Mouse (Mus musculus): ENCODE measurements around the gene Camta1.
A peak's percentile ranks its signal among the peaks of the same experiment; 100 is the strongest.

Gene Camta1

DNA sequence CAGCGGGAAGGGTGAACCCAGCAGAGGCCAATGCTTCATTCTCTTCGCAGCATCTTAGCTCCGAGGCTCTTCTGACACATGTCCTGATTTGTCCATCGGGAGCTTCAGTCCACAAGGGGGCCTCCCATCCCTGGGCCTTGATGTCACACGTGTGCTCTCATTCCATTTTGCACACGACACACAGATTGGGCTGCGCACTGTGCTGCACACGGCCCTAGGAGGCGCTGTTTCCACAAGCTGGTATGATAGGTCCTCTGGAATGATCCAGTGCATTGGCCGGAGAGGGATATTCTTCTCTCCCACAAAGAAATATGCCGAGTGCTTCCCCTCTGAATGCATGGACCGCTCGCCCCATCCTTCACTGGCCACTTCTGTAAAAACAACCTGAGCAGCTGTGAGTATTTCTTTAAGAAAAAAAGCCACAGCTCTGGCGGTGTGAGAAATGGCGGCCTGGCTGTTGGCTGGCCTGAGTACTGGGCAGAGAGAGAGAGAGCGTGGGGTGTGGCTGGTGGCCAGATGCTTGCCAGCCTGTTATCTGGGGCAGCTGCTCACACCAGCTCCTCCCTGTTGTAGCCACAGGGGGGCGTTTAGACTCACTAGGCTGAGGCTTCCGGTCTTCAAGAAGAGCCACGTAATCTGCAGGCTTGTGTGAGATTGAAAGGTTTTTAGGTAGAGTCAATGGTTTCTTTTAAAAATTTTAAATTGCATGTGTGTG, 622.5 kb downstream of the Camta1 start:
- no peak for DNase-seq

DNA sequence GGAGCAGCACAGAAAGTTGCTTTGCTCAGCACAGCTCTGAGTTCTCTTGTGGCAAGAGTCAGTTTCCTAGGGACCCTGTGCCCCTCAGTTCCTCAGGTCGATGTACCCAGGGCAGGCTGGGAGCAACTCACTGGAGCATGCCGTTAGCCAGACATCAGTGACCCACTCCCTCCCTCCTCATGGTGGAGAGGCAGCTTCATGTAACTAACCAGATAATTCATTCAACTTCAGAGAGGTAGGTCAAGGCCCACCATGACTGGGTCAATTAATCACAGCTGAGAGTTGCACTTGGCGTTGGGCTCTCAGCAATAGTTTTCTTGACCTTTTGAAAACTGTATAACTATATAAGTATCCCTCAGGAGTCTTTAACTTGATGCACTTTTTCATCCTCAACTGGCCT, 624.2 kb downstream of the Camta1 start:
- no peak for DNase-seq

DNA sequence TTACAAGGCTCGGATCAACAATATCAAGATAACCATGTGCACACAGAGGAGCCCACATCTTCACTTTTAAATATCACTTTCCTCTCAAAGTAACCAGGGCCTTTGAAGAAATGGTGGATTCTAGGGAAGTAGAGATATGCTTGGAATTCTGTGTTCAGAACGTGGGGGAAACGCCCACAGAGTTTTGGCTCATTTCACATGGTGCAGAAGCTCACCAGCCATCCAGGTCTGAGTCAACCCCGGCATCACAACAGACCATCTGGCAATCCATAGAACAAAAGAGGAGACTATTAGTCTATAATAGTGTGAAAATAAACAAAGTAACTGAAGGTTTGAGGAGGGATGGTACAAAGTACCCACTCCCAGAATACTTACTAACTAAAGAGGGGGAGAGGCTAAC, 626.7 kb downstream of the Camta1 start:
- DNase-seq = no peak

DNA sequence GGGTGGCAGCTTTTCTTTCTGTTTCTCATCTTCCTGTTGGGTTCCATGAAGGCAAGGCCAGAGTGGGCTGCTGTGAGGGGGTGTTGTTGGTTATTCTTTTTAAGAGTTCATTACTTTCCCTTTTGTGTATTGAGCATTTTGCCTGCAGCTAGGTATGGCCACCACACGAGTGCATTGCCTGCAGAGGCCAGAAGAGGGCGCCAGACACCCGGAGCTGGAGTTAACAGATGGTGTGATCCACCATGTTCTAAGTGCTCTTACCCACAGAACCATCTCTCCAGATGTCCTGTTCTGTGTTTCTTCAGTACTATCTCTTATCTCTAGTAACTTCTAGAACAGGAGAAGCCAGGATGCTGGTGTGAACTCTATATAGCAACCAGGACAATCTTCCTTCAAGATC, 629.6 kb downstream of the Camta1 start:
- DNase-seq = no peak

DNA sequence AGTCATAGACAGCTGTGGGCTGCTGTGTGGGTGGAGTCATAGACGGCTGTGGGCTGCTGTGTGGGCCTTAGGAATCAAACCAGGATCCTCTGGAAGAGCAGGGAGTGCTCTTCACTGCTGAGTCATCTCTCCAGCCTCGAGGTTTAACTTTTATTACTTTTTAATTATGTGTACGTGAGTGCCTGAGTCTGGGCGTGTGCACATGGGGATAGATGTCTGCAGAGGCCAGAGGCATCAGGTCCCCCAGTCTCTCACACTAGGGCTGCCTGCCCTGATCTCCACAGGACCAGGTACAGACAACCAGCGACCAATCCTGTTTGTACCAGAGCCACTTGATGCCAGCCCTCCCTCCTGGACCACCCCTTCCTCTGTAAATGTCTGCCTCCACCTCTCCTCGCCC, 632.6 kb downstream of the Camta1 start:
- DNase-seq = no peak

DNA sequence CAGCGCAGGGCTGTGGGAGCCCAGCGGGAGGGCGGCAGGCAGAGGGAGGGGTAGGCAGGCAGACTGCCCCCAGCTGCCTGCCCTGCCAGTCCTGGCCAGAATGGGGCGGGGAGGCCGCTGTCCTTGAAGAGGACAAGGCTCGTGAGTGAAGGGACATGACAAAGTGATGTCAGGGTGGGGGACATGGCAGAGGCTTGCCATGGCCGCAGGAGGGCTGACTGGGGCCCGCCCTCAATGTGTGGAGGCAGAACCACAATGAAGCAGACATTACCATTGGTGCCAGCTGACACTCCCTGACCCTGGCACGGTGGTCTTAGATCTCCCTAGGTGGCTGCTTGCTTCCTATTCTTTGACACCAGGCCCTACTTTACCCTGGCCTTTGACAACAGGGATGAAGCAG, 635.2 kb downstream of the Camta1 start:
- DNase-seq = no peak

DNA sequence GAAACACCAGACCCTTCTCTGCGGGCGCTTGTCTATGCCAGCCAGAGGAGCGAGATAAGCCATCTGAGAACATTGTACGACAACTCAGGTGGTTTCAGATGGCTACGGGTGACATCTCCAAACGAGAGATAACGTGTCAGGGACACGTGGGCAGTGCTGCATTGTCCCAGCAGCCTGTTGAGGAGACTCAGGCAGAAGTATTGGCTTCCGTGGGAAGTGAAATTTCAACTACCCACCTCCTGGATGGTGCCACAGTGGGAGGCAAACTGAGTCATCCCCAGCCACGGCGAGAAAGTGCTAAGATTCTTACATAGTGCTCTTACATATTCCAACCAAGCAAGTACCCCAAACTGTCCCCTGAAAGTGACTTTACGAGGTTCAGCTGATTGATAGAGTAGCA, 637.7 kb downstream of the Camta1 start:
- no peak for DNase-seq

DNA sequence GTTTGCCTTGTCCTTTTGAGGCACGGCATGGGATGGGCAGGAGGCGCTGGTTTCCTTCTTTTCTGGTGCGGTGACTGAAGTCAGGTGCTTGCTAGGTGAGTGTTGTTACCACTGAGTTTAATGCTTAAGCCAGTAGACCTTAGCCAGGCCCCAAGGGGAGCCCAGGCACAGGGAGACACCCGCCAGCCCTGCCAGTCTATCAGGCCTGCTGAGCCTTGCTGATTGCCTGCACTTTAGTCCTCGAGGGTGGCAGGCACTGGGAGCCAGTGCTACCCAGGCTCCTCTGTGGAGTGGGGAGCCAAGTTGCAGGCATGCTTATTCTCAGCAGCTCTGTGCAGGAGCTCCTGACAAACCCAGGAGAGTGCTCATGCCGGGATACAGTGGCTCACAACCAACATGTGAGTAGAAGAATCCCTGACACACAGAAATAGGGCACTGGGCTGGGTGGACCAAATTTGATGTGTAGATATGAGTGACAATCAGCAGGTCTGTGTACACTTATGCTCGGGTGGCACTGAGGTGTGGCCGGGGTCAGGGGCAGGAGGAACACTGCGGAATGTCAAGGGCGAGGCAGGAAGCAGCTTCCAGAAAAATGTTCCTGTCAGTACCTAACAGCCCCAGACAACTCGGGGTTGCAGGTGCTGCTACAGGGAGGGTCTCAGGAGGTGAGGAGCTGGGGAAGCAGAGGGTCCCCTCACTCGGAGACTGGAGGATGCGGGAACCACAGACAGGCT, 638.2 kb downstream of the Camta1 start:
- DNase-seq = no peak

DNA sequence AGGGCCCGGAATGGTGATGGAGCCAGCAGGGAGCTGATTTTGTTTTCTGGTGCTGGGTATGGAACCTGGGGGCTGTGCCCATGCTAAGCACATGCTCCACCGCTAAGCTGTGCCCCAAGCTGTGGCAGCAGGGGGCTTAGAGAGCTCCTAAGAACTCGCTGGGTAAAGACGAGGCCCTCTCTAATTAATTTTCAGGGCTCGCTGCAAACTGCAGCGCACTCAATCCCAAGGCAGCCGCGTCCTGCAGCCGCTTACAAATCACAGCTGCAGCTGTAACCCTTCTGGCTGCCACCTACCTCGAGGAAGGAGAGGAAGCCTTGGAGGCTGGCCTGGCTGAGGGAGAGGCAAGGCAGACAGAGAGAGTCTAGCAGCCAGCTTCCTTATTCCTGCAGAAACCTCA, 639.0 kb downstream of the Camta1 start:
- no peak for DNase-seq

DNA sequence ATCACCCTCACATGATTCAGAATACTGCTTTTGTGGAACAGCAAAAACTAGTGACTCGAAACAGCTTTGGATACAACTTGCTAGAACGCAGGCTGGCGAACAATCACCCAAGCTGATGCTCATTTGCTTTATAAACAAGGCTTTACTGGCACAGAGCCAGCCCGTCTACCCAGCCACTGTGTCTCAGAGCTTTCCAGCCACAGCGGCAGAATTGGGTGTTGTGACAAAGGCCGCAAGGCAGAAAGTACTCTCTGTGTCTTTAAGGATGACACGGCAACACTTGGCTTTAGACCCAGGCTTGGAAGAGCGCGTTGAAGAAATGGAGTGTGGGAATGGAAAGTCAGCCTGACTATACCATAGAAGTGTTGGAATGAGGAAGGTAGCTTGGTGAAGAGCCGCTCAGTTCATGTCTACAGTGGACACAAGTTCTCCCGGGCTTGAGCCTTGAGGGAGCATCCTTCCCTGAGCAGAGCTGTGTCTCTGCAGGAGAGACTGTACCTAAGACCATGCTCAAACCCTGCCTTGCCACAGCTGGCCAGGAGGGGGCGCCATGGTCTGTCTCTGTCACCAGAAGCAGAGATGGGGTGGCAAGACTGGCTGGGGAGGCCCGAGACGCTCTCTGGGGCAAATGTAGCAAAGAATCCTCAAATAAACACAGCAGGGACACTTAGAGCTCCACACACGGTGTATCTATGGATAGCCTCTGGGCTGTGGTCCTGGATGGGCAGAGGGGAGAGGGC, 645.0 kb downstream of the Camta1 start:
- DNase-seq = peak; percentile 18

DNA sequence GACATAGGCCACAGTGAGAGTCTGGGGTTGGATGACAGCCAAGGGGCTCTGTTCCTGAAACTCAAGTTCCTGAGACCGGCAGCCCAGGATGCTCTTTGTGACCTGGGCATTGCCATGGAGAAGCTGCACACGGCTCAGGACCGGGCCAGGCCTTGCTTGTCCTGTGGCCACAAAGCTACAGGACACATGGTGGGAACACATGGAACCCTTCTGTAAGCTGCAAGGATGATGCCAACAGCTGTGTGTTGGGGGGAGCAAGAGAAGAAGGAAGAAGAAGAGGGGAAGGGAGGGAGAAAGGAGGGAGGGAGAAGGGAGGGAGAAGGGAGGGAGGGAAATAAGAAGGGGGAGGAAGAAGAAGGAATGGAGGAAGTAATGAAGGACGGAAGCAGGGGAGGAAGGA, 645.8 kb downstream of the Camta1 start:
- no peak for DNase-seq

DNA sequence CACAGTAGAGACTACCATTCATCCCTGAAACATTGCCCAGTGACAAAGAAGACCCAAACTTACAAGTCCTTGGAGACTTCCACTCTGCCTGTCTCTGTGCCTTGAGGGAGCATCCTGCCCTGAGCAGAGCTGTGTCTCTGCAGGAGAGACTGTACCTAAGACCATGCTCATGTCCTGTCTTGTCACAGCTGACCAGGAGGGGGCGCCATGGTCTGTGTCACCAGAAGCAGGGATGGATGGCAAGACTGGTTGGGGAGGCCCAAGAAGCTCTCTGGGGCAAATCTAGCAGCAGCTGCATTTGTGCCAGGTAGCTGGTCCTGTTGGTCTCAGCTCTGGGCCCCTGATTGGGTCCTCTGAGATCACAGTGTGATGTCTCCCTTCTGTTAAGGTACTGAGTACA, 646.5 kb downstream of the Camta1 start:
- DNase-seq = no peak

DNA sequence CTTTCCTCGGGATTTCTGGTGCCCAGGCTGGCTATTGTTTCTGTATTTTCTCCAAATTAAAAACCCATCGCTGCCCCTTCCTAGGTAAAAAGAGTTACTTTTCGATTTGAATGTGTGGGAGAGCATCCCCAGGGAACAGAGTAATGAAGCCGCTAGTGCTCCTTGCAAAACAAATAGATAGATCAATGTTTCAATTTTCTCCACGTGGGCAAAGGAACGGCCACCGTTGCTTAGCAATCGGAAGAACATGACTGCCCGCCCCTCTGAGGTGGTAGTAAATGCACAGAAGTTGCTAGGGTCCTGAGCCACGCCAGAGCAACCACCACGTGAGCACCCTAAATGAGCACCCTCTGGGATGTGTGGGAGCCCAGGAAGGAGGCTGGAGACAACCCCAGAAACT, 648.2 kb downstream of the Camta1 start:
- DNase-seq = no peak

DNA sequence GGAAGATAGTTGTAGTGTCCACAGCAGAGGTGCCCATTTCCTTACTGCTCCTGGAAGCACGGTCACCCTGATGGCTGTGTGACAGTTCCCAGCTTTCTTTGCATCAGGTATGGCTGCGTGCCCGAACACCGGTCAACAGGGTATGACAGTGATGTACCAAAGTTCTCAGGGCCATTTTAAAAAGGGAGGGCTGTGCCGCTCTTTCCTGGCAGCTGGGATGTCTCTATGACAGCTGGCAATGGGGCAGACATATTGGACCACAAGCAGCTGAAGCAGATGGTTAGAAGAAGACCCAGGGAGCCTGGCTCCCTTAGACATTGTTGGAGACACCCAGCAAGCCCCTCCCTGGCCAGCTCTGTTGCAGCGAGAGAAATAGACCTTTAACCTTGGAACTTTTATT, 649.7 kb downstream of the Camta1 start:
- DNase-seq = no peak

DNA sequence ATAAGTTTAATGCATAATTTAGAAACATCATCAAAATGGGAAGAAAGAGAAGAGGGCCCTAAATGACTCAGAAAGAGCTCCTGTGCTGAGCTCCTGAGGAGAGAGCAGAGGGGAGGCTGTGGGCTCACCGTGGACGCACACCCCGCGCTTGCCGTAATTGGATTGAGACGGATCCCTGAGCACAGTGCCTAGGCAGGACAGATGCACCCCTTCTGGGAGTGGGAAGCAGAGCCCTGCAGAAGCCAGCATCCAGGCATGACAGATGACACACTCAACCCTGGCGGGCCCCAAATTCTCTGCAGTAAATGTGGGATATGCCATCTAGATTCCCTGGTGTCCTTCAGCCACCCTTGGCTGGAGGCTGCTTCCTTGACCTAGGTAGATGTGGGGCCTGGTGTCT, 654.1 kb downstream of the Camta1 start:
- DNase-seq = no peak

DNA sequence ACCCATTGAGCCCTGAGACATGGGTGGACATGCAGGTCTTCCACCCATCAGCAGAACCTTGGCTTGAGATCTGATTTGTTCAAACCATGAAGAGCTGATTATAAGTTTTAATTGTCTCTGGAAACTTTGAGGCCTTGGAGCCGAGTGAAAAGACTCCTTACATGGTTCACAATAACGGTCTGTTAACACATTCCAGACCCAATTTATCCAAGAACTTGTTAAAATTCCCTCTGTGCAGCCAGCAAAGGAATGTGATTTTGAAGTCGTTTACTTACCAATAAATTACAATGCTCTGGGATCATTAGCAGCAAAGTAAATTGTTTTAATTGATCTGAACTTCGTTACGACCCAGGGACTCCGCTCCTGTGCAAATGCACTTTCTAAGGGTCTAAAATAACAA, 658.8 kb downstream of the Camta1 start:
- no peak for DNase-seq

DNA sequence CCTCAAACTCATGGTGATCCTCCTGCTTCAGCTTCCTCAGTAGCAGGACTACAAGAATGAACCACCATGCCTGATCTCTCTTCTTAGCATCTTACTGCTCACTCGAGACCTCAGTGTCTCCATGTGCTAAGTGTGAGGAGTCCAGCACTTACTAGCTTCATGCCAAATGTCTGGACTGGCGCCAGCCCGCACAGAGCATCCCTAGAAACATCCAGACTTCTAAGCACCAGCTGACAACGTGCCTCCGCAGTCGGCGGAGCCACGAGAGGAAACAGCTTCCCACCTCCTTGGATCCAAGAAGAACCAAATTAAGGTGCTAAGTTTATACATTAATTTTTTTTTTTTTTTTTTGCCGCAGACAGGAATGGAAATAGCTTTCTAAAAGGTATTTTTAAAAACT, 661.4 kb downstream of the Camta1 start:
- no peak for DNase-seq

DNA sequence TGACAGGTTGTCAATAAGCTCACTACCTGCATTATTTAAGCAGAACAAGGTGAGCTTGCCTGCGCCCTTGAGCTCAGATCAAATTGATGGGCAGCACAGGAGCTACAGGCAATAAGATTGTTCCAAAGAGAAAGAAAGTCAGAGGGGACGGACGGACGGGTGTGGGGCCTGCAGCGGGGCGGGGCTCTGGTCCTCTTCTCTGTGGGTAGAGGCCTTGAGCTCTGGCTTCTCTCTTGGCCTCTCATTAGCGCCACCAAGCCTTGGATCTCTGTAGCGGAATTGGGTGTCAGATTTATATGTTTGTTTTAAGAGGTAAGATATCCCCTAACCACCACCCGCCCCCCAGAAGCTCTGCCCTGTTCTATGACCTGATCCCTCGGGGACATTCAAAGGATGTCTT, 666.5 kb downstream of the Camta1 start:
- DNase-seq = no peak

DNA sequence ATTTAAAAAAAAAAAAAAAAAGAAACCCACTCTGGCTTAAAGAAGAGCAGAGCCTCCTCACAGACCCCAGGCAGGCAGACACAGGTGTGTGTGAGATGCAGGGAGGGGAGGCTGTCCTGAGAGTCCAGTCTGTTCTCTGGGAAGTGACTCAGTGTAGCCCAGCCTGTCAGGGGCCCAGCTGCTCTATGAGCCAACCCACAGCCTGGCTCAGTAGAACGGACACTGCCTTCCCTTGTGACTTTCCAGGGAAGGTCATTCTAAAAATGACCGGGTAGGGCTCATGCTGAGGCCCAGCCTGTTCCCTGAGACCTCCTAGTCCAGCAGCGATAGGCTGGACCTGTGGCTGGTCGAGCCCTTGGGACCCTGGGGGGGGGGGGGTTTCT, 667.0 kb downstream of the Camta1 start:
- no peak for DNase-seq

DNA sequence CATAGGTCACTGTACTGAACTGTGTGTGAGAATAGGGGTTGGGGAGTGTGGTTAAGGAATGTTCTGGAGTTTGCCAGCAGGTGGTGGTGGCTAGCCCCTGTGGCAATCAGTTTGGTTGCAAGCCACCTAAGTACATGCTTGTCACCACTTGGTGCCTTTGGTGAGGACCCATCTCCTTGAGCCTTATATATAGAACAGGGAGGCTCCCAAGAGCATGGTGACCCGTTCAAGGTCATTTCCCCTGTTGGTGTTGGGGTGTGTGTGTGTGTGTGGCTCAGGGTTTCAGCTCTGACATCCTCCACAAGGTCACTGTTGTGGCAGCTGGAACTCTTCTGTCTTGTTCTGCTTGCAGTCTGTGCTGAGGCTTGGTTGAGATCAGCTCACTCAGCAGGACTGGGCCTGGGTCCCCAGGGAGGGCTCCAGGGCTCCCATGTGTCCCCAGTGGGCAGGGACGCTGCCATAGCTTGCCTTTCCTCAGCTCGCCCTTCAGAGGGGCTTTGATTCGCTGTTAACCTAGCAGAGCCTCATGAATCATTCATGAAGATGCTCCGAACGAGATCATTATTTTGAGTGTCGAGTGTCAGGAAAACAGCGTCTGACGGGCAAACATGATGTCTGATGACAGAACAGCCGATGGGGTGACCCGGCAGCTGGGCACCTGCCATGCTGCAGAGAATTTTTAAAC, 667.5 kb downstream of the Camta1 start:
- no peak for DNase-seq

DNA sequence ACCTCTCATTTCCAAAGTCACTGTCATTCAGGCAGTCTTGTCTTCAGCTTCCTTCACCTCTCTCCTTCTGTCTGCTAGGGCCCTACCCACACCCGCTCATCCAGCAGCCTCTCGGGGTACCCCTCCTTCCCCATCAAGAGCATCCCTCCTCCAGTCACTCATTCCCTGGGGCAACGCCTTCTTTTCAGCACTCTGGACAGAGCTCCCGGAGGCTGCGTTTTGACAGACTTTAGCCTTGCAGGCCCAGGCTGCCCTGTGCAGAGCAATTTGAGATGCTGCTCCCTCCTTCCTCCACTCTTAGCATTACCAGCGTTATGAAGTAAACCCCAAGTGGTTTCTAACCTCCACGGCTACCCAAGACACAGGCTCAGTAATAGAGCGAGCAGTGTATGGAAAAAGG, 675.2 kb downstream of the Camta1 start:
- DNase-seq = peak; percentile 64

DNA sequence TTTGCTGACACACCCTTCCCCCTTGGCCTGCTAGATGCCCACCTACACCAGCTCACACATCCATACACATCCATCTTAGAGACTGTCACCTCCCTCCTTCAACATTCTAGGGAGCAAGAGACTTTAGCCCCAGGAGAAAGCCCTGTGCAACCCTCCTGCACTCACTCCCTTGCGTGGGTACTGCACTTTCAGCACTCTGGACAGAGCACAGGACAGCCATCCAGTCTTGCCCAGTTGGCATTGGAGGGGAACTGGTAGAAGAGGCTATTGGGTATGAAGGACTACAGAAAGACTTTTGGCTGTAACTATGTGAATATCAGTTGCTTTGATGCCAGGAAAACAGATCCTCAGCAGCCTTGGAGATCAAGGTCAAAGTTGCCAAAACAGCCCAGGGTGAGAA, 675.9 kb downstream of the Camta1 start:
- peak; percentile 14 for DNase-seq

DNA sequence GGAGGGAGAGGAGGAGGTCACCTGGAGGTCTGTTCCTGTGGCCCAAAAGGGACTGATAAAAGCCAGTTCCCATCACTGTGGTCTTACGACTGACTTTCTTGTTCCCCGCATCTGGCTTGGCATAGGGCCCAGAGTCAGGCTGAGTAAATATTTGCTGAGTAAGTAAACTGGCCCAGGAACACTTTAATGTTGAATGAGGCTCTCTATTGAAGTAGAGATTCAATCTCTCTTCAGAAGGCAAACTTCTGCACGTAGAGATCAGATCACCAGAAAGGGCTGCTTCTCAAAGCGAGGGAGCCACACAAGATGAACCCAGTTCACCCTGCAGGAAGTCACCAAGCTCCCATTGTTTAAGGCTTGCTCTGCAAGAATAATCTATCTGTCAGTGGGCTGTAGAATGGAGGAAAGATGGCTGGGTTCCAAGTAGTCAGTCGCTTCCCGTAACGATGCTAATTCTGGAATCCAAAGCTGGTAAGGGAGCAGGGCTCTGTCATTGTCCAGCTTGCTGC, 681.2 kb downstream of the Camta1 start:
- DNase-seq = peak; percentile 74

Data from lung, postnatal 36 days (tissue).